Mouse (Mus musculus): Measurements from ENCODE around the gene Ptpn6. TPM values are rescaled to one million over a fixed set of nuclear protein-coding genes. Genes with fewer than 3 reads are reported as not detected.
"Not testable (repeated sequence)": the region's sequence is repeated elsewhere in the genome, so short reads cannot be mapped to it uniquely, and the experiment has no call there.

Ptpn6 gene
- total RNA-seq, 1 experiment from 2014 or later: 315 TPM

- peak; percentile 90 for ATAC-seq (replicated peaks; ENCODE audit: low read depth, poor library complexity, severe bottlenecking)
Measured at GRCm38 (mm10) chr6:124702784-124703103, 35.8 kb downstream of the Ptpn6 start.

GRCm38 (mm10) chr6:124702102-124702783 lies 36.3 kb downstream of the Ptpn6 start:
- ATAC-seq (replicated peaks; ENCODE audit: low read depth, poor library complexity, severe bottlenecking): no peak

GRCm38 (mm10) chr6:124701338-124701737 lies 37.2 kb downstream of the Ptpn6 start:
- no peak for ATAC-seq (replicated peaks; ENCODE audit: low read depth, poor library complexity, severe bottlenecking)

- ATAC-seq (replicated peaks; ENCODE audit: low read depth, poor library complexity, severe bottlenecking): no peak
Measured at GRCm38 (mm10) chr6:124699962-124700610, 38.4 kb downstream of the Ptpn6 start.

GRCm38 (mm10) chr6:124699366-124699765 lies 39.1 kb downstream of the Ptpn6 start:
- ATAC-seq (replicated peaks; ENCODE audit: low read depth, poor library complexity, severe bottlenecking): no peak

GRCm38 (mm10) chr6:124698751-124699150 lies 39.8 kb downstream of the Ptpn6 start:
- ATAC-seq (replicated peaks; ENCODE audit: low read depth, poor library complexity, severe bottlenecking): no peak

- ATAC-seq (replicated peaks; ENCODE audit: low read depth, poor library complexity, severe bottlenecking): no peak
Measured at GRCm38 (mm10) chr6:124696441-124697150, 41.9 kb downstream of the Ptpn6 start.

GRCm38 (mm10) chr6:124694166-124694955 lies 44.2 kb downstream of the Ptpn6 start:
- peak; percentile 80 for ATAC-seq (replicated peaks; ENCODE audit: low read depth, poor library complexity, severe bottlenecking)

- peak; percentile 11; the same call in 1 of the 2 replicates for ATAC-seq (replicated peaks; ENCODE audit: low read depth, poor library complexity, severe bottlenecking)
Measured at GRCm38 (mm10) chr6:124693243-124693981, 45.1 kb downstream of the Ptpn6 start.

- ATAC-seq (replicated peaks; ENCODE audit: low read depth, poor library complexity, severe bottlenecking): no peak
Measured at GRCm38 (mm10) chr6:124690517-124690916, 48.0 kb downstream of the Ptpn6 start.

- no peak for ATAC-seq (replicated peaks; ENCODE audit: low read depth, poor library complexity, severe bottlenecking)
Measured at GRCm38 (mm10) chr6:124689011-124689410, 49.5 kb downstream of the Ptpn6 start.

GRCm38 (mm10) chr6:124688151-124688758 lies 50.3 kb downstream of the Ptpn6 start:
- peak; percentile 57 for ATAC-seq (replicated peaks; ENCODE audit: low read depth, poor library complexity, severe bottlenecking)

GRCm38 (mm10) chr6:124686644-124687043 lies 51.9 kb downstream of the Ptpn6 start:
- not testable (repeated sequence) for ATAC-seq (replicated peaks; ENCODE audit: low read depth, poor library complexity, severe bottlenecking)

- peak; percentile 67 for ATAC-seq (replicated peaks; ENCODE audit: low read depth, poor library complexity, severe bottlenecking)
Measured at GRCm38 (mm10) chr6:124685606-124686386, 52.7 kb downstream of the Ptpn6 start.

GRCm38 (mm10) chr6:124683591-124684417 lies 54.7 kb downstream of the Ptpn6 start:
- ATAC-seq (replicated peaks; ENCODE audit: low read depth, poor library complexity, severe bottlenecking): peak; percentile 29

- ATAC-seq (replicated peaks; ENCODE audit: low read depth, poor library complexity, severe bottlenecking): not testable (repeated sequence)
Measured at GRCm38 (mm10) chr6:124682291-124682690, 56.2 kb downstream of the Ptpn6 start.

GRCm38 (mm10) chr6:124679486-124679885 lies 59.0 kb downstream of the Ptpn6 start:
- ATAC-seq (replicated peaks; ENCODE audit: low read depth, poor library complexity, severe bottlenecking): no peak

- no peak for ATAC-seq (replicated peaks; ENCODE audit: low read depth, poor library complexity, severe bottlenecking)
Measured at GRCm38 (mm10) chr6:124678769-124679168, 59.7 kb downstream of the Ptpn6 start.
